Mouse (Mus musculus): ENCODE results near the gene Zfp385b.
"Not testable (repeated sequence)": the region's sequence is repeated elsewhere in the genome, so short reads cannot be mapped to it uniquely, and the experiment has no call there.

The Zfp385b gene

DNA sequence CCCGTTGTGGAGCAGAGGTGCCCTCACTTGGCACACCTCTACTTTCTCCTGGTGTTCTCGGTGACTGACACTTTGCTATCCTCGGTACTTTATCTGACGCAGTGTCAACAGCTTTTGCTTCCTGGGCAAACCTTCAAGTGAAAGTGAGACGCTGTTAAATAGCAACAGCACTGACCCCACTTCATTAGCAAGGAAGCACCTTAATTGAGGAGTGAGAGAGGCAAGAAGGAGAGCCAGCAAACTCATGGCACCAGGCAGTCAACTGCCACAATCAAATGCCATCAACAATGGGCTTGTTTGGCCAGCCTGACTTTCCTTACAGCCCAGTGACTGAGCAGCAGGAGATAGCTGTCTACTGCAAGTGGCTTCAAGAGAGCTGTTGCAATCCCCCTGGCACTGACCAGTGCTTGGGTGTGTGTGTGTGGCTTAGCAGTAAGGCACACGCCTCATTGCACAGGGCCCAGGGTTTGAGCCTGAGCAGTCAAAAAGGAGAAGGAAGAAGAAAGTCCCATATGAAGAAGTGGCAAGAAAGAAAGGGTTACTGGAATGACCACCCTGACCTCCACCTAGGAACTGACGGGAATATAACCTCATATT lies 365.0 kb downstream of the Zfp385b start:
- no peak for DNase-seq

DNA sequence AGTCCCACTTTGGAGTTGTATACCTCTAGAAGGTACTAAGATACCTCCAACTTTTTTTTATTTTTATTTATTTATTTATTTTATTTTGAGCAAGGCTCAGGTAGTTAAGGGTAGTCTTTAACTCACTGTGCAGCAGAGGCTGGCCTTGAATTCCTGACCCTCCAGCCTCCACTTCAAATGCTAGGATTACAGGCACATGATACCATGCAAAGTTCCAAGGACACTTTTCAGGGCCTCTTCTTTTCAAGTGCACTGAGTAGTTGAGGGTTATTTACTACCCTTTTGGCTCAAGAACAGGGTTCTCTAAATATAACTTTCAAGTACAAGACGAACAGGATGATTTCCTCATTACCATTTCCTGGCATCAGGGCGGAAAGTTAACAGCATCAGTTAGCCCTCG lies 365.7 kb downstream of the Zfp385b start:
- DNase-seq: no peak

DNA sequence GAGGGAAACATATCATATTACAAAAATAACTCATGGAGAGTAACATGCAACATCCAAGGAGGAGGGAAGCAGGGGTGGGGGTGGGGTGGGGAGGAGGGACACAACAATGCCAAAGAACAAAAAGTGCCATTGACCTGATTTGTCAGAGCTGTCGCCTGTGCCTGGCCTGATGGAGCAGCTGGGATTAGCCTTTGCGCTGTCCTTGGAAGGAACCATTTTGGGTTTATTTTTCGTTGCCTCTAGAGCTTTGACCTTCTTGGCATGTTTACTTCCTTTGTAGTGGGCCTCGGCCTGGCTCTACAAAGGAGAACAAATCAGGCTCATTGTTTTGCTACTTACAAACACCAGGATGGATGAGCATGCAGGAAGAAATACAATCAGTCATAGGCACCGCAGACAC lies 369.4 kb downstream of the Zfp385b start:
- not testable (repeated sequence) for DNase-seq

DNA sequence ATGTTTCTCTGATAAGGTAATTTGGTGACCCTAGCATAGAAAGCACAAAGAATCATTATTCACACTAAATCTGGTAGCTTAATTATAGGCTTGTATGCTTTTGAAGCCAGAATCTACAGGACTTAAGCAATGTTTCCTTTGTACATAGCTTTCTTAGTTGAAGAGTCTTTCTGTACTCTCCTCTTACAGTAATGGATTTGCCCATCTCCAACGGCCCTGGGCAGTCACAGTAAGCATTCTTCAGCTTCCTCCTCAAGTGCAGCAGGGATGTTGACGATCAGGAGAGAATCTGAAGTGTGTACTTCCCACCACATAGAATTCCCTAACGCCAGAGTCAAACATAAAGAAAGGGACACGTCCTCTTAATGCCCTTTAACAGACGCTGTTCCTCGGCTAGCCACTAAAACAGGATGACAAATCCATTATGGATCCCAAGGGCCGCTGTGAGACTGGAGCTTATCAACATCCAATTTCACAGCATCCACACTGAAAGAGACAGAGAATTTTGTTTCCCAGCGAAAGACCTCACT lies 370.4 kb downstream of the Zfp385b start:
- DNase-seq: no peak

DNA sequence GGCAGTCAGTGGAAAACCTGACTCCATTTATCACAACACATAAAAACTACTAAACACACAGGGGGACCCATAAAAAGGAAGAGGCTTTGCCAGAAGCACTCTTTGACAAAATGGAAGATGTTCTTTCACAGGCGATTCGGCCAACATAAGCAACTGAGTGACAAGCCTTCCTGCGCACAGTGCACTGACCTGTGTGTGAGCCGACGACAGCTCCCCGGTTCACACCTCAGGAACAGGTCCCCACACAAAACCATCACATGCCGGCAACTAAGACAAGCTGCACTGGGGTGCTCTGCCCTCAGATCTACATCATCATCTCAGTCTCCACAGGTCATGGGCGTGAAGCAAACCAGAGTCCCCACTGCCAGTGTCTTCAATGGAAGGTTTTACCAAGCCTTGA lies 375.2 kb downstream of the Zfp385b start:
- no peak for DNase-seq

DNA sequence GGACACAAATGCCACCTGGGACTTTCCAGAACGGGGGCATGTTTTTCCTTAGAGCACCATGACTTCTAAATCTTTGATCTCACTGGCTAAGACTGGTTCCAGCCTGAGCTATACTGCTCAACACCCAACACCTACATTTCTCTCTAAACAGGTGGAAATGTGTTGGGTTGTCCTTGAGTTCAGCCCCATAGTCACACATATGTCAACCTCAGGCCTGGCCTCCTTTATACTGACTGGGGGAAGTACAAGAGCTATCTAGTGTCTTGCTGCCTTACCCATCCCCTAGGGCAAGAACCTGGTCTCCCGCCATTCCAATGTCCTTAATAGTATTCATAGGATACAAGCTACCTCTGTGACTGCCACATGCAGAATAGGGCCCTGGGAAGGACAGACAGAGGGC lies 378.8 kb downstream of the Zfp385b start:
- no peak for DNase-seq

DNA sequence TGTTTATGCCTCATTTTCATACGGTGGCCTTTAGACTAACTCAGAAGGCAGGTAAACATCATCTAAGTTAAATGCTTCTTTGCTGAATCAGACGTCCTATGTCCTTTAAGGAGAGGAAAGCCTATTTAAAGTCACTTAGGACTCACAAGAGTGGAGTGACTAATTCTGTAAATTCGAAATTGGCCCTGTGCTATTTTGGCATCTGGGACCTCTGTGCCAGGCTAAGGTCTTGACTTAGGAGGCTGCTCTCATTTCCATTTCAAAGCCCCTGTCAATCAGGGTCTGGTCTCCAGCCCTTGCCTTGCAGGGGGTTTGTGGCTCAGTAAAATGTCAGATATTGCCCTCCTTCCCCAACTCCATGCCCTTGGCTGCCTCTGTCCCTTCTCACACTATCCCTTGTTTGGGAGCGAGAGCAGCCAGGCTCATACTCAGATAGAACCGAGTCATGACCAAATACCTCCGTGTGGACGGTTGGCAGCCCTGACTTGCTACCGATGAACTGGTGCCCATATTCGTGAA lies 383.1 kb downstream of the Zfp385b start:
- DNase-seq: no peak

DNA sequence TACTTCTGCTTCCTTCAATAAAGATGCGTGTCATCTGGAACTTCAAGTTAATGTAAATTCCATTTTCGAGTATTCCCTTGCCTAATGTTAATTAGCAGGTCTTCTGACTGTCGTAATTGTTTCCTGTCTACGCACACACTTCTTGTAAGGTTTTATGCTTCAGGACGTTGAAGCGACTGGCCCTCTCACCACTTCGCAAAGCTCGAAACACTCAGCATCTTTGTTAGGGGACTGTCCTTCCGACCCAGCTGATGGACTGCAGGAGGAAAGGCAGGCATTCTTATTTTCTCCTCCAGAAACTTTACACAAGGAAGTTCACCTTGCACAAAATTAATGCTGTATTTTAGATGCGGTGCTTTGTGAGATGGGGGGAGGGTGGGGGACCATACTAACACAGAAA lies 400.0 kb downstream of the Zfp385b start:
- no peak for DNase-seq

DNA sequence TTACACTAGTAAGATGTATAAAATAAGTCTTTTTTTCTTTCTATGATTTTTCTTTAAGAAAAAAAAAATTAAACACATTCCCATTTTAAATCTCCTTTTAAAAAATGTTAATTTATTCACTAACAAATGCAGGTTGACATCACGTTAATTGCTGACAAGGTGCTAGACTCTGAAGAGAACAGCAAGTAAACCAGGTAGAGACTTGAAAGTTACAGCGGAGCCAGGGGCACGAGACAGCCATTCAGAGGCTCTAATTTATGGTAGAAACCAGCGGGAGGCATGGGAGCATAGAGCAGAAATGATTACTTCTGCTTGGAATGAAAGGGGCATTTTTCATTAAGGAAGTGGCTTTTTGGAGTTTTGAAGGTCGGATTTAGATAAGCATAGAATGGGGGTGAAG lies 401.4 kb downstream of the Zfp385b start:
- DNase-seq: no peak

DNA sequence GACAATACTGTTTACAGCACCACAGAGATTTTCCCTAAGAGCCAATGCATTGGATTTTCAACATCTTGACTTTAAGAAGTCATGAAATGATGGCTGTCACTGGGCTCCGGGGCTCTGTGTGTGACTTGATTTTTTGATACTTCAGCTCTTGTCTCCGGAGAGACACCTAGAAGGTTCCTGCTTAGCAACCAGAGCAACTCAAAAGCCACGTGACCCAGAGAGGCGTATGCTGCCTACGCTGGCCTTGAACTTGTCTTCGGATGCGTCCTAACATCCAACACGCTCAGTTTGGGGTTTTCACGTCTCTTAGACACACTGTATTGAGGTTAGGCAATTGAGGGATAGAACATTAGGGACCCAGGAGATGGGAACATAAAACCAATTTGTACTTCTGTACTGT lies 407.3 kb downstream of the Zfp385b start:
- no peak for DNase-seq

DNA sequence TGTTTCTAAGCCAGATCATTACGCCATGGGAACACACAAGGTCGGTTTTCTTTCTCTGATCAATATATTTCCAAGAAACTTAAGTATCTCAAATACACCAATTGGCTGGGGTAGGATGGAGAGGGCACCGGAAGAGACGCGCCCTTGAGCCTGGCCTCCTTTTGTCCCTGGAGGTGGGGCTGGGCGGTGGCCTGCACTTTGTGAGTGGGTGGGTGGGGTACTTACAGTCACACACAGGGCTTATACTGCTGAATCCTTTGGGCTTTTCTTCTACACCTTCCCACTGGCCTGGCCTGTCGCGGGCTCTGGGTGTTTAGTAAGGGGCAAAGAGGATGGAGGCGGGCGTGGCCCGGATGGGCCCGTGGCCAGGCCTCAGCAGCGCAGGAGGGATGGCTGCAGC lies 407.8 kb downstream of the Zfp385b start:
- no peak for DNase-seq

DNA sequence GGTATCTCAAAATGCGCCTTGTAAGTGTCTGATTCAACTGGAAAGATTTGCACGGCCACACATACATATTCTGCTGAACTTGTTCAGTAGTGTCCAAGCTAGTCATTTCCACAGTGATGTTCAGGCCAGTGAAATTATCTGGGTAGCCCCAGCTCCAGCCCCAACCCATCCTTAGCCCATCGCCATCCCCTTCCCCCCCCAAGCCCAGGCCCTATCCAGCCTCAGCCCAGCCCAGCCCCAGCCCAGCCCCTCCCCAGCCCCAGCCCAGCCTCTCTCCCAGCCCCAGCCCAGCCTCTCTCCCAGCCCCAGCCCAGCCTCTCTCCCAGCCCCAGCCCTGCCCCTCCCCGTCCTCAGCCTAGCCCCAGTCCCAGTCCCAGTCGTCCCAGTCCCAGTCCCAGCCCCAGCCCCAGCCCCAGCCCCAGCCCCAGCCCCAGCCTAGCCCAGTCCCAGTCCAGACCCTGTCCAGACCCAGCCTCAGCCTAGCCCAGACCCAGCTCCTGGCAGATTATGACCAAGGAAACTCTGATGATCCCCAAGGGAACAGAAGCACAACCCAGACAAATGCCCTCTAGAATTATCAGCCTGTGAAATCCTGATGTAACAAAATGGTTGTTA lies 409.8 kb downstream of the Zfp385b start:
- no peak for DNase-seq

DNA sequence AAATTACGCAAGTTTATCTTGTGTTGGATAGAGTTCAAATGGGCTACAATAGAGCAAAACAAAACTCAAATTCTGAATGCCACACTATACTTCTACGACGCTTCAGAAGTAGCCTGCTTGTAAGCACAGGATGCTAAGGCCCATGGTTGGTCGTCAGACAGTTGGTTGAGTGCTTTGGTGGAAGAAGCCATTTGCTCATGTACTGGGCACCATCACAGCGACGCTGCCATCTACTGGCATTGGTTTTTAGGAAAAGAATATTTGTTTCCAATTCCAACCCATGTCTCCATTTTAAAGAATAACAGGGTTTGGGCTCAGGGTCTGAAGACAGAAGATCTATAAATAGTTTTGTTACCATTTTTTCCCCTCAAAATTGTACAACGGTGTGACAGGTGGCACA lies 410.5 kb downstream of the Zfp385b start:
- DNase-seq: peak in 1 of 2 experiments; percentile 36

DNA sequence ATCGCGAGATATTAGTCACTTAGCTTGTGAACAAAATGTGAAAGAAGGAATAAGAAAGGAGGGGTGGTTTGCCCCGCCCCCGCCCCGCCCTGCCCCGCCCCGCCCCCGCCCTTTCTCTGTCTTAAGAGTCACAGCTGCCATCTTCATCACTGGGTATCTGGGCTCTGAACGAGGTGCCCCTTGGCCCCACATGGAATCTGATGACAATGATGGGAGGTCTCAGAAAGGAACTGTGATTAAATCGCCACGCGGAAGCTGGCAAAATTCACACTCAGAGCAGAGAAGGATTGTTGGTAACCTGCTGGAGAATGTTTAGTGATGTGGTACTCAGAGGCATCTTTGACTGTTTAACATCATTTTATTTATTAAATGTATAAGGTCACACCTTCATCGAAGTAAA lies 417.1 kb downstream of the Zfp385b start:
- DNase-seq: no peak

DNA sequence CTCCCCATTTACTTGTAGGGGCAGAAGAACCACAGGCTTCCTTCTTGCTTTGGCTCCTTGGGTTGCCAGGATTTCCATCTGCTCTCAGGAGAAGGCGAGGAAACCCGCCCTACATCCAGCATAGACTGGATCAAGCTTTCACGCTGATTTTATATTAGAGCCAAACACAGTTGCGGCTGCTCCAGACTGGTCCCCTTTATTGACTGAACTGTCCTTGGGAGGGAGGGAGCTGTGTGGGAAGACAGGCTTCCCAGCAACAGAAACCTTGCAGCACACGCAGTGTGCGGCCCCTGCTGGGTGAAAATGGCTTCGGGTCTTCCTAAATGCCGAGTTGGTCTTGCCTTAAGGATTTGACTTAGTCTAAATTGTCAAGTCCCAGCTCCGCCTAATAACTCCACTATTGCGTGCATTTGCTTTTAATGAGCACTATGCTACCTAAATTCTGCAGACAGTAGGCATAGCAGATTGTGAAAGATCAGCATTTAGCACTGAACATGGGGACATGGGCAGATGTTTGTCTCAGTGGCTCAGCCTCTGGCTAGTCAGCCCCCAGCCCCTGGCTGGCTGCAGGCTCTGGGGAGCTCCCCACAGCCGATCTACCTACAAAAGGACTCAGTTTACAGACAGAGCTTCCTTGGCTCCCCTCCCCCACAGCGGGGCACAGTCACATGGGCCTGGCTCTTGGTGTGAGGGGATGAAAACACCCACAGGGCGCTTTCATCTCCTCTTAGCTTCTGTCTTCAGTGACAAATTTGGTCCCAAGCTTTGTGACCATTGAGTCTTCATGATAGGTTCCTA lies 417.8 kb downstream of the Zfp385b start:
- DNase-seq: peak in 1 of 2 experiments; percentile 3

DNA sequence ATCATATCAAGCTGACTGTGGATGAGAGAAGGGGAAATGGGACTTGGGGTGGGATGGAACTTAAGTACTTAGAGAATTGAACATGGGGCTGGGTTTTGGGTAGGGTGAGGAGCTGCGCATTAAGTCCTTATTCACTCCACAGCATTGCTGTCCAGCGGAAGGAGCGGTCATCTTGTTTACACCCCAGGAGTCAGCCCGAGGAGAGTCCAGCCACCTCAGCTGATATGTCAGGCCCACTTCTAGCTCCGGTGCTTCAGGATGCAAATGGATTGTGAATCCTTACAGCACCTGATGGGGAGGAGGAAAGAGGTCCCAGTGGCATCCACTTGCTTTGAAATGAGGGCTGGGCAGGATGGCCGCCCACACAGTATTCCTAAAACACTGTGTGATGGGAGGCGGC lies 425.6 kb downstream of the Zfp385b start:
- no peak for DNase-seq

DNA sequence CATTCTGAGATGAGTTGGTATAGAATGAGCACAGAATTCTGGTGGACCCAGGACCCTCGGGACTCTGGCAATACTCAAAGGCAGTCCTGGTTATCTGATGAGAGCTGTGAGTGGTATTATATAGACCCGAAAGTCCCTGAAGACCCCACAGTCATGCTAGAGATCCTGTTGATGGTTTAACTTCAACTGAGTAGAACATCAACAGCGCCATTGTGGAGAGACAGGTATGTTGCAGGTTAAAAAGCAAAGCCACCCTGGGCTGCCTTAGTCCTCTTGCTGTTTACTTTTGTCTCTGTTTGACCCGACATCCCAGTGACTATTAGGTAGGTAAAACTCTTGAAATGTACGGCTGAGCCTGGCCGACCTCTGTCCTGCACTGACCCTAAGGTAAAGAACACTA lies 431.3 kb downstream of the Zfp385b start:
- DNase-seq: no peak

DNA sequence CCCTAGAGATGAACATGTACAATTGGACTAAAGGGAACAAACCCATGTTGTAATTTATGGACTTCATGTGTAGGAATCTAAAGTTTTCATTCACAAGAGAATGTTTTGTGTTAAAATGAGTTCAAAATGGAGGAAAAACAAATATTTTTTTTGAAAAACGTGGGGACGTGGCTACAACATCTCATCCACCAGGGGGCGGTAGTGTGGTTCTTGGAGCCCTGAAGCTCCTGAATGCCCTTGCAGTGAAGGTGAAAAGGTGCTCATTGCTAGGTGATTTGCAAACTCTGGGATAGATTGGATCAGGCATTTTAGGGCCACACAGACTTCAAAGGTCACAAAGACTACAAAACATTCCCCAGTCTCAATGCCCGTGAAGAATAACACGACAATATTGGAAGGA lies 432.9 kb downstream of the Zfp385b start:
- DNase-seq: peak; percentile 58 to 85

DNA sequence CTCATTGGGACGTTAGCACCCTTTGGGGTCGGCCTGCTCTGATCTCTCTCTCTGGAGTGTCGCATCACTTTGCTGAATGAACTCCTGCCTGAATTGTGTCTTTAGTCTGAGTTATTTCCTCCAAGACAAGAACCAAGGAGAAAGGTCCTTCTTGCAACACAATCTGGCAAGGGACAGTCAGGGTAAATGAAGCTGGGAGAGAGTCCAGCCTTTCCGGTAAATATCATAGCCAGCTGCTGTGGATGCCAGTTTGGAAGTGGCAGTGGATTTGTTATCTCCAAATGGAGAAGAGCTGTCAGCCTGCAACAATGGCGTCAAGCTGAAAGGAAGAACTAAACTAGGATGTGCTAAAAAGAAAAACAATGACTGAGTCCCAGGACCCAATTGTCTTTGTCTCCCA lies 436.7 kb downstream of the Zfp385b start:
- DNase-seq: no peak

DNA sequence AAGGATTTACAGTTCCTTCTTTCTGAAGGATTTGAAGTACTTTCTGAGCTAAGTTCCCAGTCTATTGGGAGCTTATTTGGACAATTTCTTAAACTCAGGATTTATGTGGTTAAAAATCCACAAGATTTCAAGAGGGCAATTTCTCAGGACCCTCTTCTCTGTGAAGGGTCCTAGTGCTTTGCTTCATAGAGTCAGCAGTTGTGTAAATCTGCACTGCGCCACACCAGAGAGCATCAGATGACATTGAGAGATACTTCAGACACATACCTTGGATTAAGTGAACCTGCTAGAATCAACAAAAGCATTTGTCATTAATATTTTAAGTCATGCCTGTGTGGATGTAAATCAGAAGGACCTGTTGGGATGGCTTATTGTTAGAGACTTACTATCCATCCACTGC lies 439.5 kb downstream of the Zfp385b start:
- DNase-seq: no peak

DNA sequence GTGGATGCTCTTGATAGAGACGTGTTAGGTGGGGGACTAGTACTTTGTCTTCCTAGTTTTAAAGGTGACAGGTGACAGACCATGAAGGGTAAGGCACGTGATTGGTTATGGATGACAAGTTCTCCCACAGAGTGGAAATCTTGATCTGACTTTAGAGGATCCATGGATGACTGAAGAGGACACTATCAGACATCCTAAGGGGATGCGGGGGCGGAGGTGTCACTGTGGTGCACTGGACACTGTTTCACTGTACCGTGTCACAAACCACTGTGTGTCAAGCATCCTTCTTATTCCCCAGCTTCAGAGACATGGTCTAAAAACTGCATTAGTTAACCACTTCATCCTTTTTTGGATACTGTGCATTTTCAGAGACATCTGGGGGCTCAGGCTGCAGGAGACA lies 440.1 kb downstream of the Zfp385b start:
- DNase-seq: no peak

DNA sequence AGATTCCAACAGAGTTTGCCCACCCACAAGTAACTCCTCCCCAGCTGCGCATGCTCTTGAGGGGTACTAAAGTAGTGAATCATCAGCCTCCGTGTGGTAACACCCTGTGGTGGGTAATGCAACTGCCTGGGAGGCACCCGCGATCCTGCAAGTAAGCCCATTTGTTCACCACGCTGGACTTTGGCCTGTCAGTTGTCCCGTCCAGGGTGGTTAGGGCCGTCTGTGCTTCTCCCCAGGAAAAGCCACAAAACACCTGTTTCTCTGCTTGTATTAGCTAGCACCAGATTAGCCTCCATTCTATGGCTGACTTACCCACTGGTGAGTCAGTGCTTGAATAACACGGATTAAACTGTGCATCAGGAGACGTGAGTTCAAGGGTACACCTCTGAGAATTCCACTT lies 442.6 kb downstream of the Zfp385b start:
- no peak for DNase-seq

DNA sequence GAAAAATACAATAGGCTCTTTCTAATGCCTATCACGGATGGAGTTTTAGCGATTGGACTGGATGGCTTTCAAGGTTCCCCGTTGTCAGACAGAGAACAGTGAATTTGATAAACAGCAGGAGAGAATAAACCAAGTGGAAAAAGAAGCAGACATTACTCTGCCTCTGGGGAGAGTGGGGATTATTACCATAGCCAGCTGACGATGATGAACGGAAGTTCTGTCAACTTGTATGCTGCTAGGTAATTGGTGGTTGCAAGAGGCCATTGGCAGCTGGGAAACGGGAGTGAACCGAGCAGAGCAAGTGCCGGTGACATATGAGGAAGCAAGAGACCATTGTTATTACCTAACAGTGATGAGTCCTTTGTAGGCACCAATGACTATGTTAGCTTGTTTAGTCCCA lies 444.3 kb downstream of the Zfp385b start:
- DNase-seq: no peak

DNA sequence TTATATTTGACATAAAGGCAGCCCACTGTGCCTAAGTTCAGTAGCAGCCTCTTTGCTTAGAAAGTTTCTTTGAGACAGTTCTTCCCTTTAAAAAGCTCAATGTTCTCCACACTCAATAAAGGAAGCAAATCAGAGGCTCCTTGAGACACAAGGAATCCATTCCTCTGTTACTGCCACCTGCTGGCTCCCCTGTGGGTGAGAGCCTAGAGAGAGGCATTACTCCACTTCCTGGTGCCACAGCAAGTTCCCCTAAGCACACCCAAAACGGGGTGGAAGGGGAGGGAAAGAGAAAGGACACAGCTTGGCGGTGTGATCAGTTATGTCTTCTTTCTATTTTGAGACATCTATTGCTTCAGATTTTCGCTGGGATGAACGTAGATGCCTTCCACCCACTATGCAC lies 450.3 kb downstream of the Zfp385b start:
- peak in 1 of 2 experiments; percentile 37 for DNase-seq
